Mouse (Mus musculus) MEL (cell line): Measurements from ENCODE around the gene Grin3b. TPM values are rescaled to one million over a fixed set of nuclear protein-coding genes. Genes with fewer than 3 reads are reported as not detected.
A peak's percentile ranks its signal among the peaks of the same experiment; 100 is the strongest.

Experiments used
- DNase-seq: peaks from one replicate; pipeline ENCODE4 v3.0.0; 2011; ENCODE audit warnings: low read depth, low spot score
- H3K27ac ChIP-seq: 2 replicates; pipeline ENCODE4 v1.5.1; 2012; ENCODE audit warnings: low read depth, mild to moderate bottlenecking, control low read depth, low read length, moderate library complexity; ENCODE audit not compliant: control insufficient read depth
- H3K27me3 ChIP-seq, 2 experiments: fragments of 150-350 bp in 1 of 2; sonication (generic) in 1 of 2; 2 replicates each; pipeline ENCODE4 v1.6.1; 2012; ENCODE audit warnings: low read length in 2 of 2, mild to moderate bottlenecking in 2 of 2, improper control_type of control experiment in 1 of 2, moderate library complexity in 1 of 2; ENCODE audit not compliant: insufficient read depth in 2 of 2, control insufficient read depth in 1 of 2
- H3K36me3 ChIP-seq, 2 experiments: 2 replicates each; pipeline ENCODE4 v1.6.1; 2012 to 2014; ENCODE audit warnings: low read length in 2 of 2, improper control_type of control experiment in 1 of 2, inconsistent platforms in 1 of 2, mild to moderate bottlenecking in 1 of 2; ENCODE audit not compliant: insufficient read depth in 2 of 2, control insufficient read depth in 1 of 2
- H3K4me1 ChIP-seq, 2 experiments: fragments of 150-350 bp in 1 of 2; sonication (generic) in 1 of 2; 2 replicates each; pipeline ENCODE4 v1.6.1; 2012; ENCODE audit warnings: low read length in 2 of 2, improper control_type of control experiment in 1 of 2, mild to moderate bottlenecking in 1 of 2; ENCODE audit not compliant: insufficient read depth in 2 of 2, control insufficient read depth in 1 of 2
- H3K4me3 ChIP-seq, 2 experiments: fragments of 150-350 bp in 1 of 2; sonication (generic) in 1 of 2; 2 replicates each; pipeline ENCODE4 v1.5.1; 2012; ENCODE audit warnings: low read depth in 2 of 2, low read length in 2 of 2, mild to moderate bottlenecking in 2 of 2, moderate library complexity in 2 of 2, control low read depth in 1 of 2, improper control_type of control experiment in 1 of 2; ENCODE audit not compliant: control insufficient read depth in 1 of 2, insufficient read depth in 1 of 2
- H3K79me2 ChIP-seq: 2 replicates; pipeline ENCODE4 v1.6.1; 2012; ENCODE audit warnings: mild to moderate bottlenecking, low read length, moderate library complexity; ENCODE audit not compliant: control insufficient read depth, poor library complexity, insufficient read depth
- H3K9ac ChIP-seq: 2 replicates; pipeline ENCODE4 v1.6.1; 2012; ENCODE audit warnings: low read depth, mild to moderate bottlenecking, control low read depth, low read length, moderate library complexity; ENCODE audit not compliant: control insufficient read depth, poor library complexity, severe bottlenecking
- H3K9me3 ChIP-seq: fragments of 150-350 bp; sonication (generic); replicated peaks from 2 replicates; pipeline ENCODE4 v1.6.1; 2012; ENCODE audit warnings: mild to moderate bottlenecking, low read length, improper control_type of control experiment, moderate library complexity; ENCODE audit not compliant: insufficient read depth
- BHLHE40 ChIP-seq: IDR thresholded peaks from 2 replicates; pipeline ENCODE4 v1.6.1; 2012; ENCODE audit warnings: low read depth, mild to moderate bottlenecking, inconsistent platforms, low read length, improper control_type of control experiment, borderline replicate concordance
- ETS1 ChIP-seq: IDR thresholded peaks from 2 replicates; pipeline ENCODE4 v1.6.1; 2012; ENCODE audit warnings: low read depth, mild to moderate bottlenecking, inconsistent platforms, low read length, improper control_type of control experiment, moderate library complexity
- HCFC1 ChIP-seq: IDR thresholded peaks from 2 replicates; pipeline ENCODE4 v1.6.1; 2012; ENCODE audit warnings: low read depth, mild to moderate bottlenecking, inconsistent platforms, low read length, improper control_type of control experiment, moderate library complexity
- KAT2A ChIP-seq: conservative IDR thresholded peaks from 2 replicates; pipeline ENCODE4 v1.6.1; 2012; ENCODE audit warnings: low read depth, low read length, improper control_type of control experiment, inconsistent platforms
- MAZ ChIP-seq: IDR thresholded peaks from 2 replicates; pipeline ENCODE4 v1.6.1; 2012; ENCODE audit warnings: low read depth, mild to moderate bottlenecking, inconsistent platforms, low read length, improper control_type of control experiment
- MEF2A ChIP-seq: IDR thresholded peaks from 2 replicates; pipeline ENCODE4 v1.6.1; 2014; ENCODE audit warnings: low read depth, mild to moderate bottlenecking, inconsistent platforms, low read length, improper control_type of control experiment; ENCODE audit not compliant: poor library complexity, insufficient replicate concordance, severe bottlenecking; ENCODE audit errors: extremely low read depth
- MXI1 ChIP-seq: IDR thresholded peaks from 2 replicates; pipeline ENCODE4 v1.6.1; 2011; ENCODE audit warnings: mild to moderate bottlenecking, low read depth, low read length, improper control_type of control experiment
- POLR2A ChIP-seq, 2 experiments: IDR thresholded peaks; 2 replicates each; pipeline ENCODE4 v1.6.1; 2011 to 2012; ENCODE audit warnings: low read length in 2 of 2, mild to moderate bottlenecking in 2 of 2, control low read depth in 1 of 2, improper control_type of control experiment in 1 of 2, low read depth in 1 of 2, moderate library complexity in 1 of 2; ENCODE audit not compliant: control insufficient read depth in 1 of 2, insufficient read depth in 1 of 2, poor library complexity in 1 of 2
- SIN3A ChIP-seq: IDR thresholded peaks from 2 replicates; pipeline ENCODE4 v1.6.1; 2012; ENCODE audit warnings: low read length, improper control_type of control experiment, inconsistent platforms
- SMC3 ChIP-seq: IDR thresholded peaks from 2 replicates; pipeline ENCODE4 v1.6.1; 2011; ENCODE audit warnings: low read depth, low read length, improper control_type of control experiment
- TBP ChIP-seq: IDR thresholded peaks from 2 replicates; pipeline ENCODE4 v1.8.0; 2011; ENCODE audit warnings: low read depth, low read length, improper control_type of control experiment
- UBTF ChIP-seq: IDR thresholded peaks from 2 replicates; pipeline ENCODE4 v1.6.1; 2012; ENCODE audit warnings: low read depth, mild to moderate bottlenecking, inconsistent platforms, low read length, improper control_type of control experiment, moderate library complexity, borderline replicate concordance; ENCODE audit not compliant: insufficient read depth
- USF2 ChIP-seq, 2 experiments: IDR thresholded peaks; 2 replicates each; pipeline ENCODE4 v1.6.1; 2011 to 2012; ENCODE audit warnings: improper control_type of control experiment in 2 of 2, low read length in 2 of 2, borderline replicate concordance in 1 of 2, inconsistent platforms in 1 of 2, low read depth in 1 of 2, mild to moderate bottlenecking in 1 of 2; ENCODE audit not compliant: insufficient read depth in 1 of 2
- ZKSCAN1 ChIP-seq: IDR thresholded peaks from 2 replicates; pipeline ENCODE4 v1.6.1; 2012; ENCODE audit warnings: low read depth, mild to moderate bottlenecking, inconsistent platforms, low read length, improper control_type of control experiment, moderate library complexity
- polyA plus RNA-seq, 2 experiments: library from polyadenylated mRNA; stranded (reverse) in 1 of 2; unstranded in 1 of 2; fragments of >175 nt in 1 of 2; fragments of >200 nt in 1 of 2; gene quantifications; 2 replicates each; pipeline versions ENCODE4 v1.2.1 to v1.2.4; 2012; ENCODE audit warnings: low replicate concordance in 2 of 2, low read depth in 1 of 2; ENCODE audit not compliant: insufficient read length in 2 of 2, insufficient read depth in 1 of 2, missing spikeins in 1 of 2
- total RNA-seq: library from RNA; depleted of rRNA; stranded (reverse); fragments of 300-350 nt; gene quantifications from 2 replicates; pipeline ENCODE4 v1.2.3, GENCODE M21; 2012

Gene Grin3b
- total and polyA plus RNA-seq, 3 experiments = 0.42 to 1.1 TPM; not detected in 1

GRCm38 (mm10) chr10:79986963-79987362, 16.4 kb downstream of the Grin3b start (continued):
- TF ChIP-seq ETS1 (peak; percentile 42; the same call in 1 of the 2 replicates), USF2 (IDR thresholded peaks at IDR 0.05; ENCODE audit: borderline replicate concordance in 1 of 2, insufficient read depth in 1 of 2, low read depth in 1 of 2, low read length in 2 of 2) (no peak)

DNA sequence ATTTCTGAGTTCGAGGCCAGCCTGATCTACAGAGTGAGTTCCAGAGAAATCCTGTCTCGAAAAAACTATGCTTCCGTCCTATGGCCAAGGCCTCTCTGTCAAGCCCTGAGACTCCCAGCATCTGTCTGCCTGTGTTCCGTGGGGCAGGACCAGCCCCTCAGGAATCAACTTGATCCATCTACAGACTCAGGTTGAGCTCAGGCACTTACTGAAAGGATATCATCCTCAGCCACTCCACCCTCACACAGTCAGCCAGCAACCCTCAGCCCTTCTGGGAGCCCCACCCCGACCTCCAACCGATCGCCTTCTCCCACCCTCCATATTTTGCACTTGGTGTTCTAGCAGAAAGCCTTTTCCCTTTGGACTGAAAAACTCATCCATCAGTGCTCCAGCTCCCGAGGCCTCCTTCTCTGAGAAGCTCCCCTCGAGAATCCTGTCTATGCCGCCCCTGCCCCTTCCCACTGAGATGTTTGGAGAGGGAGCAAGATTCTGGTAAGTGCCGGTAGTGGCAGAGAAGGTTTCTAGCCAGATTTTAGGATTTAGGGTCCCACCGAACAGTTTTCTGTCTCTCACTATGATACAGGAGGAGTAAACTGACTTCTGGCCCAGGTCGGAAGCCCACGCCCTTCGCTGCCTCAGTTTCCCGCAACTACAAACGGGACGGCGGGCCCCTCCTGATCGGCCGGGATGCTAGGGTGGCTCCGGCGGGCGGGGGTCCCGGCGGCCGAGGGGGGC, 17.4 kb downstream of the Grin3b start:
- DNase-seq = peak; percentile 65
- peak overlapping the region; percentile 69 to 85 for H3K4me3 ChIP-seq
- peak overlapping the region; percentile 74 for H3K9ac ChIP-seq
- TF ChIP-seq TBP (peak; percentile 8; the same call in 1 of the 2 replicates), POLR2A (IDR thresholded peaks at IDR 0.05; ENCODE audit: control insufficient read depth in 1 of 2, insufficient read depth in 1 of 2, low read depth in 1 of 2, low read length in 2 of 2, poor library complexity in 1 of 2) (0 out of 4 replicates have a peak, but pooled peaks of 1 of the 2 experiments have one; percentile 29), BHLHE40 (no peak), UBTF (0 out of 2 replicates have a peak, but pooled peaks have one; percentile 61)
- peaks cover 0 to 5% of the 10 kb centered on the region in 2 experiments; a peak in 2 of 4 replicates for H3K36me3 ChIP-seq
- H3K27ac ChIP-seq = peak overlapping the region; percentile 3
- H3K4me1 ChIP-seq = peaks cover 0 to 16% of the 10 kb centered on the region in 2 experiments; a peak in 2 of 4 replicates
- peaks cover 10% of the 10 kb centered on the region for H3K79me2 ChIP-seq
- no peaks in the 10 kb centered on the region for H3K9me3 ChIP-seq
- H3K27me3 ChIP-seq = no peaks in the 10 kb centered on the region

DNA sequence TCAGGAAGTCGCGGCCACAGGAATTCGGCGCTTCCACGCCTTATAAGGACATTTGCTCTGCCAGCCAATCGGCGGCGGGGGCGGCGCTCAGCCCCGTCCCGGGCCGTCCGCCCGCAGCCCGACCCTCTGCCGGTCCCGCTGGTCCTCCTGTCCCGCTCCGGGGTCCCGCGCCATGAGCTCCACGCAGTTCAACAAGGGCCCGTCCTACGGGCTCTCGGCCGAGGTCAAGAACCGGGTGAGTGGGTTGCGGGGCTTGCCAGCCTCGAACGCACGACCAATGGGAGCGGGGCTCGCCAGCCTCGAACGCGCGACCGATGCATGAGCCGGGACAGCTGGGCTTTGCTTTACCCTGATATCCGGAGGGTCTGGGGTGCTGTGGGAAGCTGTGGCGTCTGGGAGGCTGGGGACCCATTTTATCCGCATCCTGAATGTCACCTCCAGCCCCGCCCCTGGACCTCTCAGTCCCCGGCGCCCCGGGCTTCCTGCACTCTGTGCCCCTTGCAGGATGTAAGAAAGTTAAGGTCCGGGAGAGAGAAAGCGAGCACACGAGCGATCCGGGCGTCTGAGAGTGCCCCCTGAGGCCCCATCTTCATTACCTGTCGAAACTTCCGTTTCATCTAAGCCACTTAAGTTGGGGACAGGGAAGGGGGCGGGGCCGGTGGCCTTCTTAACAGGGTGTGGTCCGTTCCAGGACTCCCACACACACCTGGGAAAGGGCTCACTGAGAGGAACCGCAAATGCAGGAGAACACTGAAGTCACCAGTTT, 18.2 kb downstream of the Grin3b start, which contains the start of gene Cnn2:
TSS of gene Cnn2 (plus strand) at position 79 of the 766 bp plus-strand sequence.
- no peaks in the 10 kb centered on the region for H3K9me3 ChIP-seq
- H3K79me2 ChIP-seq = peaks cover 3% of the 10 kb centered on the region
- peak within 1 kb of the TSS; percentile 3 for H3K27ac ChIP-seq

More for the DNA sequence above, 18.2 kb downstream of the Grin3b start, which contains the start of gene Cnn2:
- TF ChIP-seq MEF2A (0 out of 2 replicates have a peak, but pooled peaks have one; percentile 16), MXI1 (0 out of 2 replicates have a peak, but pooled peaks have one; percentile 40), SIN3A (0 out of 2 replicates have a peak, but pooled peaks have one; percentile 17), HCFC1 (0 out of 2 replicates have a peak, but pooled peaks have one; percentile 12), UBTF (no peak), KAT2A (no peak), SMC3 (no peak), BHLHE40 (no peak), USF2 (IDR thresholded peaks at IDR 0.05; ENCODE audit: borderline replicate concordance in 1 of 2, insufficient read depth in 1 of 2, low read depth in 1 of 2, low read length in 2 of 2) (no peak), POLR2A (IDR thresholded peaks at IDR 0.05; ENCODE audit: control insufficient read depth in 1 of 2, insufficient read depth in 1 of 2, low read depth in 1 of 2, low read length in 2 of 2, poor library complexity in 1 of 2) (0 out of 4 replicates have a peak, but pooled peaks of 1 of the 2 experiments have one; percentile 42), ZKSCAN1 (no peak), MAZ (peak; percentile 23; the same call in 1 of the 2 replicates)
- H3K9ac ChIP-seq = peak within 1 kb of the TSS; percentile 74
- H3K4me1 ChIP-seq = peaks cover 0 to 9% of the 10 kb centered on the region in 2 experiments; a peak in 2 of 4 replicates
- no peaks in the 10 kb centered on the region for H3K36me3 ChIP-seq
- peak within 1 kb of the TSS; percentile 69 to 85 for H3K4me3 ChIP-seq
- peak; percentile 64 for DNase-seq
- H3K27me3 ChIP-seq = no peaks in the 10 kb centered on the region
